Comparison of ENCODE assay signal across 9 mouse cellular contexts in genomic region chr2:160364666-160365065, GRCm38 (mm10). TPM values are rescaled to one million over a fixed set of nuclear protein-coding genes. Genes with fewer than 3 reads are reported as not detected.
A peak's percentile ranks its signal among the peaks of the same experiment; 100 is the strongest.
DNase-seq lines count a peak whose midpoint lies in the region; ATAC-seq and TF ChIP-seq lines count a peak whose summit lies in the region.
"Had no signal": no experiment of that assay in that cellular context is flagged by ENCODE, and none has a peak within 500 bp of the region (broad histone marks: within the 10 kb centered on the region; RNA-seq: fewer than 3 reads in every experiment).

No protein-coding gene starts in this region.

- H3K4me3 ChIP-seq in lung, embryonic 16.5 days (ENCODE audit: low read length) = peak overlapping the region; percentile 53
- peak overlapping the region; percentile 60 for H3K4me3 ChIP-seq in forebrain, embryonic 12.5 days (replicated peaks)
- peak overlapping the region; percentile 67 for H3K4me3 ChIP-seq in limb, embryonic 10.5 days
- H3K4me3 ChIP-seq in neural tube, embryonic 15.5 days (replicated peaks) = peak overlapping the region; percentile 57
- H3K4me3 ChIP-seq in cerebellum, adult 2 months (replicated peaks; ENCODE audit: insufficient read depth, low read depth, low read length) = no peak overlapping the region

- no peak for TF ChIP-seq POLR2A in cerebellum, adult 2 months (IDR thresholded peaks at IDR 0.05; ENCODE audit: borderline replicate concordance, insufficient read depth, low read length)

- H3K9me3 ChIP-seq in lung, embryonic 16.5 days (ENCODE audit: control insufficient read depth, low read length) = no peaks in the 10 kb centered on the region
- no peaks in the 10 kb centered on the region for H3K9me3 ChIP-seq in forebrain, embryonic 12.5 days
- H3K9me3 ChIP-seq in limb, embryonic 10.5 days (replicated peaks) = no peaks in the 10 kb centered on the region
- H3K9me3 ChIP-seq in neural tube, embryonic 15.5 days (replicated peaks) = no peaks in the 10 kb centered on the region

- TF ChIP-seq CTCF in cerebellum, adult 2 months (IDR thresholded peaks at IDR 0.05; ENCODE audit: borderline replicate concordance, insufficient read depth, low read depth, low read length) = no peak

- peaks cover 24% of the 10 kb centered on the region for H3K4me1 ChIP-seq in lung, embryonic 16.5 days (replicated peaks; ENCODE audit: control insufficient read depth, insufficient read depth, low read length)
- H3K4me1 ChIP-seq in forebrain, embryonic 12.5 days = peaks cover 50% of the 10 kb centered on the region
- peaks cover 63% of the 10 kb centered on the region for H3K4me1 ChIP-seq in limb, embryonic 10.5 days
- H3K4me1 ChIP-seq in neural tube, embryonic 15.5 days = peaks cover 60% of the 10 kb centered on the region
- H3K4me1 ChIP-seq in cerebellum, adult 2 months (ENCODE audit: control insufficient read depth, insufficient read depth, low read length) = no peaks in the 10 kb centered on the region

- no peaks in the 10 kb centered on the region for H3K36me3 ChIP-seq in lung, embryonic 16.5 days (ENCODE audit: control insufficient read depth, insufficient read depth, low read length)
- H3K36me3 ChIP-seq in forebrain, embryonic 12.5 days (replicated peaks) = no peaks in the 10 kb centered on the region
- no peaks in the 10 kb centered on the region for H3K36me3 ChIP-seq in limb, embryonic 10.5 days
- no peaks in the 10 kb centered on the region for H3K36me3 ChIP-seq in neural tube, embryonic 15.5 days

- no peak overlapping the region for H3K27ac ChIP-seq in lung, embryonic 16.5 days (ENCODE audit: low read length)
- H3K27ac ChIP-seq in forebrain, embryonic 12.5 days = no peak overlapping the region
- no peak overlapping the region for H3K27ac ChIP-seq in limb, embryonic 10.5 days
- no peak overlapping the region for H3K27ac ChIP-seq in neural tube, embryonic 15.5 days (replicated peaks)
- no peak overlapping the region for H3K27ac ChIP-seq in cerebellum, adult 2 months (ENCODE audit: insufficient read depth, low read length)

- no peak for DNase-seq in lung, adult 18-20 months
- DNase-seq in limb, embryonic 10.5 days (ENCODE audit: low spot score) = no peak
- DNase-seq in cerebellum, adult 2 months = no peak
- no peak for DNase-seq in left cerebral cortex, adult 9 months (ENCODE audit: low spot score in 2 of 2)
- DNase-seq: left cerebral cortex, postnatal 4 days had no signal

- H3K4me2 ChIP-seq in lung, embryonic 16.5 days (ENCODE audit: low read depth, low read length) = peak overlapping the region; percentile 96
- peak overlapping the region; percentile 91 for H3K4me2 ChIP-seq in forebrain, embryonic 12.5 days
- peak overlapping the region; percentile 98 for H3K4me2 ChIP-seq in neural tube, embryonic 15.5 days

- H3K9ac ChIP-seq in lung, embryonic 16.5 days (ENCODE audit: low read length) = no peak overlapping the region
- no peak overlapping the region for H3K9ac ChIP-seq in forebrain, embryonic 12.5 days
- 0 out of 2 replicates have a peak overlapping the region, but pooled peaks have one; percentile 67 for H3K9ac ChIP-seq in neural tube, embryonic 15.5 days (replicated peaks)

- no peak for ATAC-seq in lung, embryonic 16.5 days (ENCODE audit: low read depth)
- ATAC-seq in forebrain, embryonic 12.5 days (ENCODE audit: low FRiP score) = no peak
- no peak for ATAC-seq in neural tube, embryonic 15.5 days (ENCODE audit: low FRiP score)
- no peak for ATAC-seq in activated CD4-positive, CD25-positive, alpha-beta regulatory T cell, adult 4 months

- H3K27me3 ChIP-seq in lung, embryonic 16.5 days (ENCODE audit: control insufficient read depth, insufficient read depth, low read depth, low read length) = peaks cover 75% of the 10 kb centered on the region
- peaks cover 80% of the 10 kb centered on the region for H3K27me3 ChIP-seq in forebrain, embryonic 12.5 days
- H3K27me3 ChIP-seq in limb, embryonic 10.5 days (ENCODE audit: low read depth, poor library complexity, severe bottlenecking) = peaks cover 88% of the 10 kb centered on the region
- H3K27me3 ChIP-seq in neural tube, embryonic 15.5 days (replicated peaks) = peaks cover 59% of the 10 kb centered on the region
- H3K27me3 ChIP-seq in cerebellum, adult 2 months (ENCODE audit: control insufficient read depth, insufficient read depth, low read length) = peaks cover 3% of the 10 kb centered on the region; the same call in 1 of the 2 replicates

- WGBS in lung, embryonic 16.5 days = 5% methylated on average over 12 of the region's 12 CpGs
- WGBS in forebrain, embryonic 12.5 days = under 1% methylated on average over 12 of the region's 12 CpGs
- under 1% methylated on average over 12 of the region's 12 CpGs for WGBS in limb, embryonic 10.5 days
- WGBS in neural tube, embryonic 15.5 days = under 1% methylated on average over 12 of the region's 12 CpGs
- 11% methylated on average over 12 of the region's 12 CpGs for WGBS in cerebellum, adult 2 months

RNA-seq across cellular contexts. Expression of gene Mafb, which starts 2.2 kb away (rescaled TPM):
- polyA plus RNA-seq in lung, embryonic 16.5 days (2015; fragmentation: Nextera tagmentation; extraction: Ambion mirVana) = 2.6 and 2.9 TPM in 2 replicates
- 7.5 and 7.8 TPM in 2 replicates for polyA plus RNA-seq in forebrain, embryonic 12.5 days (2016; fragmentation: Nextera tagmentation; extraction: Ambion mirVana)
- polyA plus RNA-seq in limb, embryonic 10.5 days (2016; fragmentation: Nextera tagmentation; extraction: Ambion mirVana) = 2.2 and 4.2 TPM in 2 replicates
- 20.1 and 22.9 TPM in 2 replicates for polyA plus RNA-seq in neural tube, embryonic 15.5 days (2015; fragmentation: Nextera tagmentation; extraction: Ambion mirVana)
- polyA plus RNA-seq in cerebellum, adult 2 months (2012; rRNA removed) = 2.7 and 4.3 TPM in 2 replicates
- polyA plus RNA-seq in activated CD4-positive, CD25-positive, alpha-beta regulatory T cell, adult 4 months (2017; shearing (Covaris generic)) = not detected

RNA-seq across cellular contexts. Expression of gene Gm826, which starts 30.7 kb away (rescaled TPM):
- polyA plus RNA-seq in lung, embryonic 16.5 days (2015; fragmentation: Nextera tagmentation; extraction: Ambion mirVana) = 0.50 and 0.77 TPM in 2 replicates
- 0.38 TPM in 1 of 2 replicates, not detected in the other for polyA plus RNA-seq in forebrain, embryonic 12.5 days (2016; fragmentation: Nextera tagmentation; extraction: Ambion mirVana)
- 0.28 TPM in 1 of 2 replicates, not detected in the other for polyA plus RNA-seq in limb, embryonic 10.5 days (2016; fragmentation: Nextera tagmentation; extraction: Ambion mirVana)
- polyA plus RNA-seq in neural tube, embryonic 15.5 days (2015; fragmentation: Nextera tagmentation; extraction: Ambion mirVana) = 0.42 TPM in 1 of 2 replicates, not detected in the other
- polyA plus RNA-seq in cerebellum, adult 2 months (2012; rRNA removed) = 0.18 TPM in 1 of 2 replicates, not detected in the other
- polyA plus RNA-seq in activated CD4-positive, CD25-positive, alpha-beta regulatory T cell, adult 4 months (2017; shearing (Covaris generic)) = not detected
